In genomic region chr2:123267036-123267435, GRCm38 (mm10) we compare ENCODE assay signal across 24 mouse cellular contexts.
"Had no signal": no experiment of that assay in that cellular context is flagged by ENCODE, and none has a peak within 500 bp of the region (broad histone marks: within the 10 kb centered on the region; RNA-seq: fewer than 3 reads in every experiment).

No protein-coding gene starts in this region.

- H3K4me3 ChIP-seq: layer of hippocampus, adult 2 months; limb, embryonic 10.5 days; limb, embryonic 13.5 days; liver, embryonic 12.5 days; liver, embryonic 15.5 days; lung, embryonic 15.5 days; megakaryocyte, embryonic 14.5 days; midbrain, embryonic 10.5 days; midbrain, embryonic 13.5 days; myocyte; neural tube, embryonic 13.5 days had no signal

- DNase-seq: kidney, postnatal 14 days; layer of hippocampus, adult 9-11 months; liver; lung, adult 18-20 months; lung, postnatal 10 days; lung, postnatal 36 days; retina, postnatal 1 day; right cerebral cortex, postnatal 25 days; thymus, adult 2 months; thymus, postnatal 14 days; thymus, postnatal 4 days had no signal

- H3K4me1 ChIP-seq: limb, embryonic 10.5 days; liver, embryonic 12.5 days; liver, embryonic 15.5 days; lung, embryonic 15.5 days; megakaryocyte, embryonic 14.5 days; midbrain, embryonic 10.5 days; midbrain, embryonic 13.5 days; neural tube, embryonic 13.5 days had no signal

- H3K9ac ChIP-seq: limb, embryonic 13.5 days; liver, embryonic 12.5 days; liver, embryonic 15.5 days; lung, embryonic 15.5 days; midbrain, embryonic 13.5 days; neural tube, embryonic 13.5 days had no signal

- H3K36me3 ChIP-seq: limb, embryonic 10.5 days; limb, embryonic 13.5 days; liver, embryonic 12.5 days; liver, embryonic 15.5 days; lung, embryonic 15.5 days; midbrain, embryonic 10.5 days; midbrain, embryonic 13.5 days; neural tube, embryonic 13.5 days had no signal

- ATAC-seq: liver, embryonic 12.5 days; midbrain, embryonic 13.5 days; midbrain, embryonic 16.5 days had no signal

- H3K27ac ChIP-seq: layer of hippocampus, adult 2 months; limb, embryonic 10.5 days; limb, embryonic 13.5 days; liver, embryonic 12.5 days; liver, embryonic 15.5 days; lung, embryonic 15.5 days; midbrain, embryonic 10.5 days; midbrain, embryonic 13.5 days; neural tube, embryonic 13.5 days; stomach, postnatal 0 days had no signal

- H3K27me3 ChIP-seq: limb, embryonic 13.5 days; liver, embryonic 12.5 days; liver, embryonic 15.5 days; lung, embryonic 15.5 days; megakaryocyte, embryonic 14.5 days; midbrain, embryonic 13.5 days; neural tube, embryonic 13.5 days had no signal

- H3K4me2 ChIP-seq: limb, embryonic 13.5 days; liver, embryonic 12.5 days; liver, embryonic 15.5 days; lung, embryonic 15.5 days; midbrain, embryonic 13.5 days; neural tube, embryonic 13.5 days had no signal

- H3K9me3 ChIP-seq: limb, embryonic 10.5 days; limb, embryonic 13.5 days; liver, embryonic 12.5 days; liver, embryonic 15.5 days; lung, embryonic 15.5 days; megakaryocyte, embryonic 14.5 days; midbrain, embryonic 10.5 days; midbrain, embryonic 13.5 days; neural tube, embryonic 13.5 days had no signal
